Mouse (Mus musculus) liver, embryonic 14.5 days (tissue): Measurements from ENCODE around the gene Utp6. TPM values are rescaled to one million over a fixed set of nuclear protein-coding genes. Genes with fewer than 3 reads are reported as not detected.

ENCODE experiments used
- ATAC-seq: fragments of 200-750 bp; cut with Nextera tagmentation; 2 replicates; pipeline ENCODE4 v1.8.0; 2017; ENCODE audit warnings: moderate number of reproducible peaks, mild to moderate bottlenecking, moderate library complexity; ENCODE audit not compliant: insufficient read depth
- DNase-seq, 3 experiments: peaks; one replicate each; pipeline ENCODE4 v3.0.0-alpha.2; 2012 to 2013; ENCODE audit warnings: low read depth in 3 of 3, low spot score in 3 of 3
- H3K27ac ChIP-seq: fragments of 300-500 bp; sonication (generic); 2 replicates; pipeline ENCODE4 v1.5.1; 2014; ENCODE audit warnings: moderate library complexity, mild to moderate bottlenecking, control low read depth, inconsistent platforms
- H3K27me3 ChIP-seq: fragments of 300-500 bp; sonication (generic); 2 replicates; pipeline ENCODE4 v1.6.1; 2014; ENCODE audit warnings: mild to moderate bottlenecking, low read length, moderate library complexity; ENCODE audit not compliant: control insufficient read depth, insufficient read depth
- H3K36me3 ChIP-seq: fragments of 300-500 bp; sonication (generic); replicated peaks from 2 replicates; pipeline ENCODE4 v1.6.1; 2014; ENCODE audit warnings: low read depth; ENCODE audit not compliant: control insufficient read depth, insufficient read depth
- H3K4me1 ChIP-seq, 2 experiments: fragments of 200-500 bp in 1 of 2; fragments of 300-500 bp in 1 of 2; sonication (generic) in 1 of 2; replicated peaks; 2 replicates each; pipeline ENCODE4 v1.6.1; 2012 to 2014; ENCODE audit warnings: antibody characterized with exemption in 1 of 2, inconsistent platforms in 1 of 2, low read length in 1 of 2; ENCODE audit not compliant: control insufficient read depth in 2 of 2, insufficient read depth in 2 of 2
- H3K4me2 ChIP-seq: fragments of 300-500 bp; sonication (generic); 2 replicates; pipeline ENCODE4 v1.6.1; 2014; ENCODE audit warnings: low read depth, mild to moderate bottlenecking, control low read depth, moderate library complexity
- H3K4me3 ChIP-seq, 2 experiments: fragments of 200-500 bp in 1 of 2; fragments of 300-500 bp in 1 of 2; sonication (generic) in 1 of 2; 2 replicates each; pipeline ENCODE4 v1.5.1; 2012 to 2014; ENCODE audit warnings: low read depth in 2 of 2, low read length in 2 of 2, mild to moderate bottlenecking in 2 of 2, control low read depth in 1 of 2, inconsistent platforms in 1 of 2, moderate library complexity in 1 of 2; ENCODE audit not compliant: insufficient read depth in 1 of 2
- H3K9ac ChIP-seq: fragments of 300-500 bp; sonication (generic); replicated peaks from 2 replicates; pipeline ENCODE4 v1.6.1; 2014; ENCODE audit warnings: mild to moderate bottlenecking, control low read depth, moderate library complexity
- H3K9me3 ChIP-seq: fragments of 300-500 bp; sonication (generic); 2 replicates; pipeline ENCODE4 v1.6.1; 2016; ENCODE audit warnings: low read length, mixed read lengths; ENCODE audit not compliant: control insufficient read depth
- CTCF ChIP-seq: IDR thresholded peaks from 2 replicates; pipeline ENCODE4 v1.5.1; 2016; ENCODE audit warnings: antibody characterized with exemption, low read depth, control low read depth
- EP300 ChIP-seq: IDR thresholded peaks from 2 replicates; pipeline ENCODE4 v1.6.1; 2016; ENCODE audit warnings: antibody characterized with exemption, low read depth
- WGBS: fragments of 180-500 bp; shearing (Covaris S2); extraction: QIAGEN DNeasy Blood & Tissue Kit; methylation state at CpG from one replicate; pipeline ENCODE4 v1.1.7; 2014; ENCODE audit not compliant: insufficient replicate concordance; 5-methylcytosine and 5-hydroxymethylcytosine counted together
- polyA plus RNA-seq, 2 experiments: library from polyadenylated mRNA; depleted of rRNA in 1 of 2; stranded (reverse) in 1 of 2; unstranded in 1 of 2; fragments of >200 nt; fragmentation: Nextera tagmentation in 1 of 2; extraction: Ambion mirVana in 1 of 2; gene quantifications; 2 replicates each; pipeline versions ENCODE4 v1.2.1 to v1.2.3; 2012 to 2014

Gene Utp6
- polyA plus RNA-seq, 2 experiments: 11.1 to 23.2 TPM

DNA sequence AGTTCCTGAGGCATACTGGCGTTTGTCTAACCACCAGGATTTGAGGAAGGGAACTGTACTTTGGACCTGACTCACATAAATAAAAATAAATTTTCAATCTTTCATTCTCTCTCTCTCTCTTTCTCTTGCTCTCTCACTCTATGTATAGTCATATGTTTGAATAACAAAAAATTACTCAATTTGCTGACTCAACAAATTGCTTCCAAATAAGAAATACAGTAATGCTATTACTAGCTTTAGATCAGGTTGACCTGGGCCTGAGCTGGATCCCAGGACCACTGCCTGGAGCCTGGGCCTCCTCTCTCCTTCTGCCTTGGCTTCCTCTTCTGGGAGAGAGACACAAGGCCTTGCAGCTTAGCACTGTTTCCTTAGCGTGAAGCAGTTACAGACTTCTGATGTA lies 71.4 kb downstream of the Utp6 start:
- ATAC-seq (no peak), DNase-seq (no peak)
- no peak for TF ChIP-seq EP300
- TF ChIP-seq CTCF: no peak
- H3K9ac ChIP-seq: no peak overlapping the region
- H3K4me1 ChIP-seq: no peaks in the 10 kb centered on the region; a peak in 2 of 4 replicates
- no peak overlapping the region for H3K4me2 ChIP-seq
- H3K4me3 ChIP-seq: no peak overlapping the region
- no peaks in the 10 kb centered on the region for H3K9me3 ChIP-seq
- H3K27me3 ChIP-seq: no peaks in the 10 kb centered on the region
- WGBS: 74% methylated on average over 2 of the region's 2 CpGs
- H3K36me3 ChIP-seq: no peaks in the 10 kb centered on the region
- H3K27ac ChIP-seq: no peak overlapping the region

DNA sequence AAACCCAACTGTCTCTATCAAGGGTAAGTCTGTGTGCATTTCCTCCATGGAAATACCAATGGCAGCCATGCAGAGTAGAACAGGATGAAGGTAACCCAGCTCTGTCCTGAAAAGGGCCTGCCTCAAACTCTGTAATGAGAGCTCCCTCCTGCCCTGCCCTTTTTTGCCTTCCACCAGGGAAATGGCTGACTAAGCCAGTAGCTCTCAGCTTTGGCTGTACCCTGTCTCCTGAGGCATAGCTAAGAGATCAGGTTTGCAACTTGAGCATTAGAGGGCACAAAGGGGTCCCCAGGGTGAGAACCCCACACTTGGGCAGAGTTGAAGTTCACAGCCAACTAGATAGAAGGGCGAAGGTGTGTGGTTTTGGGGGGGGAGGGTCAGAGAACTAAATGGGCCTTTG lies 75.2 kb downstream of the Utp6 start:
- H3K4me2 ChIP-seq: no peak overlapping the region
- H3K9ac ChIP-seq: no peak overlapping the region
- no peak for ATAC-seq
- no peaks in the 10 kb centered on the region for H3K9me3 ChIP-seq
- no peak overlapping the region for H3K4me3 ChIP-seq
- no peaks in the 10 kb centered on the region for H3K36me3 ChIP-seq
- H3K4me1 ChIP-seq: no peaks in the 10 kb centered on the region; a peak in 2 of 4 replicates
- H3K27ac ChIP-seq: no peak overlapping the region
- TF ChIP-seq CTCF (no peak), EP300 (no peak)
- DNase-seq: no peak
- 61% methylated on average over 1 of the region's 1 CpGs for WGBS
- no peaks in the 10 kb centered on the region for H3K27me3 ChIP-seq

DNA sequence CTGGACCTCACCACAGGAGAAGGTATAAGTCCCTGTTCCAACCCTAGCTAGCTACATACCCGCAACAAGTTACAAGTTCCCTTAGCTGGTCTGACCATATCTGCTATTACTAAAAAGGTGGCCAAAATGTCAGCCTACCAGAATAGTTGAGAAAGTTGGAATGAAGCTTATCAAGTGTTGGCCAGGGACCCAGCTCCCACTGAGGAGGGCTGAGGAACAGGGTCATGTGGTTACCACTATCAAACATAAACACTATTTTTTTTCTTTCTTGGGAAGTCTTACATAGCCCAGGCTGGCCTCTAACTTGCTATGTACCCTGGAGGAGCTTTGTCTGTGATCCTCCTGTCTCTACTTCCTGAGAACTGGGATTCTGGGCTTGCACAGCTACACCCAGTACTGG lies 75.8 kb downstream of the Utp6 start:
- Histone ChIP-seq H3K4me3 (no peak overlapping the region), H3K9me3 (no peaks in the 10 kb centered on the region), H3K9ac (no peak overlapping the region), H3K36me3 (no peaks in the 10 kb centered on the region), H3K4me1 (no peaks in the 10 kb centered on the region; a peak in 2 of 4 replicates), H3K27me3 (no peaks in the 10 kb centered on the region), H3K27ac (no peak overlapping the region), H3K4me2 (no peak overlapping the region)
- ATAC-seq (no peak), DNase-seq (no peak)
- WGBS: 53% methylated on average over 1 of the region's 1 CpGs
- TF ChIP-seq EP300: no peak
- TF ChIP-seq CTCF: no peak

DNA sequence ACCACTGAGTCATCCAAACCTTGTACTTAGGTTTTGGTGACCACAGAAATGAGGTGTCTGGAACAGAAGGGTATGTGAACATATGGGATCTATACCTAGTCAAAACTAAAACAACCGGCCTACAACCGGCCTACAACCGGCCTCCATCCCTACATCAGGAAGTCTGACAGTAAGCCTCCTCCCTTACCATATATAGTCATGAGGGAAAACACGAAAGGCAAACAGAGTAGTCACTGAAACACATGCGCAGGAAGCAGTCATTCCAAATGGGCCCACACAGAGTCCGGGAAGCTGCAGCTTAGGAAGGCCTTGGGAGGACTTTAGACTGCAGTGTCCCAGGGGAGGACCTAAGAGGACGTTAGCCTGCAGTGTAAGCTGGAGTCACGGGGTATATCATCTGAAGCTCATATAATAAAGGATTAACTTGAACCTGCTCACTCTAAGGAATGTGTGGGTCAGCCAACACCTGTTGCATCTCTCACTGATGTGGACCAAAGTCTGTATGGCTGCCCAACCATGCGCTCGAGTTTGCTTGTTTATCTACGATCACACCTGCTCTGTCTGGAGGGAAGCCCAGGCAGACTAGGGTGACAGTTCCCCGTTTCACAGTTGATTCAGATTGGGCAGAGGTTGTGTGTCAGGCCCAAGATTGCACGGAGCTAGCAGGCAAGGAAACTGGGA lies 76.3 kb downstream of the Utp6 start:
- peak; percentile 45; the same call in 1 of the 2 replicates for ATAC-seq
- 55% methylated on average over 13 of the region's 13 CpGs for WGBS
- Histone ChIP-seq H3K36me3 (no peaks in the 10 kb centered on the region), H3K27me3 (no peaks in the 10 kb centered on the region), H3K4me1 (no peaks in the 10 kb centered on the region; a peak in 2 of 4 replicates), H3K9ac (no peak overlapping the region), H3K27ac (no peak overlapping the region), H3K4me3 (no peak overlapping the region), H3K9me3 (no peaks in the 10 kb centered on the region), H3K4me2 (no peak overlapping the region)
- TF ChIP-seq CTCF: no peak
- 0 out of 2 replicates have a peak, but pooled peaks have one; percentile 28 for TF ChIP-seq EP300
- no peak for DNase-seq

DNA sequence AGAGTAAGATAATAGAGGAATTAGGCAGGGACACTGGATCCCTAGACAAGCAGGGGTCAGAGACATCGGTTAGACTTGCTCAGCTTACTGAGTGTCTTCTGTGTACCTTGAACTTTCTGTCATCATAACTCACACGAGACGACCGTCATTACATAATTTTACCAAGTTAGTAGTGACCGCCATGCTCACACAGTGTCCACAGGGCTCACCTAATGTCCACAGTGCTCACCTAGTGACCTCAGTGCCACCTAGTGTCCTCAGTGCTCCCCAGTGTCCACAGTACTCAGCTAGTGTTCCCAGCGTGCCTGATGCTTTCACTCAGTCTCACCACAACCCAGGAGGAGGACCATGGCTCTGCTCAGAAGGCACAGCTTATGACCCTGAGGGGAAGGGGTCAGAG lies 77.4 kb downstream of the Utp6 start:
- Histone ChIP-seq H3K4me1 (no peaks in the 10 kb centered on the region; a peak in 2 of 4 replicates), H3K9ac (no peak overlapping the region), H3K4me2 (no peak overlapping the region), H3K27ac (no peak overlapping the region), H3K9me3 (no peaks in the 10 kb centered on the region), H3K36me3 (no peaks in the 10 kb centered on the region), H3K27me3 (no peaks in the 10 kb centered on the region), H3K4me3 (no peak overlapping the region)
- no peak for DNase-seq
- TF ChIP-seq EP300: no peak
- peak; percentile 19; the same call in 1 of the 2 replicates for TF ChIP-seq CTCF
- no peak for ATAC-seq
- 69% methylated on average over 6 of the region's 6 CpGs for WGBS

Other genes starting within 250 kb of the Utp6 start
- 14.9 and 23.2 TPM in 2 replicates for gene Suz12, start 30.7 kb upstream of the Utp6 start, polyA plus RNA-seq (2012; rRNA removed)
- gene Suz12, start 30.7 kb upstream of the Utp6 start, polyA plus RNA-seq (2014; fragmentation: Nextera tagmentation; extraction: Ambion mirVana): 18.1 and 19.2 TPM in 2 replicates
- 32.4 and 49.4 TPM in 2 replicates for gene Crlf3, start 118.6 kb upstream of the Utp6 start, polyA plus RNA-seq (2012; rRNA removed)
- gene Crlf3, start 118.6 kb upstream of the Utp6 start, polyA plus RNA-seq (2014; fragmentation: Nextera tagmentation; extraction: Ambion mirVana): 81.1 and 84.2 TPM in 2 replicates
- gene Atad5, start 127.0 kb upstream of the Utp6 start, polyA plus RNA-seq (2012; rRNA removed): 7.1 and 10.9 TPM in 2 replicates
- 11.6 and 11.8 TPM in 2 replicates for gene Atad5, start 127.0 kb upstream of the Utp6 start, polyA plus RNA-seq (2014; fragmentation: Nextera tagmentation; extraction: Ambion mirVana)
- gene Tefm, start 179.8 kb upstream of the Utp6 start, polyA plus RNA-seq (2012; rRNA removed): 6.1 and 7.5 TPM in 2 replicates
- 12.5 and 14.2 TPM in 2 replicates for gene Tefm, start 179.8 kb upstream of the Utp6 start, polyA plus RNA-seq (2014; fragmentation: Nextera tagmentation; extraction: Ambion mirVana)
- gene Adap2, start 191.7 kb upstream of the Utp6 start, polyA plus RNA-seq (2012; rRNA removed): 1.5 and 2.4 TPM in 2 replicates
- 3.9 and 4.7 TPM in 2 replicates for gene Adap2, start 191.7 kb upstream of the Utp6 start, polyA plus RNA-seq (2014; fragmentation: Nextera tagmentation; extraction: Ambion mirVana)
- 1.7 and 2.2 TPM in 2 replicates for gene Rnf135, start 221.5 kb upstream of the Utp6 start, polyA plus RNA-seq (2012; rRNA removed)
- gene Rnf135, start 221.5 kb upstream of the Utp6 start, polyA plus RNA-seq (2014; fragmentation: Nextera tagmentation; extraction: Ambion mirVana): 2.5 and 3.4 TPM in 2 replicates
- 8.3 and 11.6 TPM in 2 replicates for gene Rhot1, start 246.6 kb upstream of the Utp6 start, polyA plus RNA-seq (2012; rRNA removed)
- 21.6 and 25.6 TPM in 2 replicates for gene Rhot1, start 246.6 kb upstream of the Utp6 start, polyA plus RNA-seq (2014; fragmentation: Nextera tagmentation; extraction: Ambion mirVana)